Mouse (Mus musculus): ENCODE results near the gene Arhgap42. TPM values are rescaled to one million over a fixed set of nuclear protein-coding genes. Genes with fewer than 3 reads are reported as not detected.

The Arhgap42 gene
- total RNA-seq, 1 experiment, result 4.3 TPM

- Histone ChIP-seq H3K4me1 (ENCODE audit: control insufficient read depth in 2 of 2, insufficient read depth in 2 of 2, low read length in 2 of 2, poor library complexity in 1 of 2) (peaks cover 0 to 3% of the 10 kb centered on the region in 2 experiments; a peak in 1 of 4 replicates), H3K27ac (ENCODE audit: insufficient read depth, low read depth, low read length, poor library complexity, severe bottlenecking) (no peak overlapping the region), H3K9me3 (ENCODE audit: control insufficient read depth, insufficient read depth, low read depth, low read length) (no peaks in the 10 kb centered on the region), H3K9ac (ENCODE audit: insufficient read depth, low read depth, low read length, poor library complexity, severe bottlenecking) (no peak overlapping the region), H3K4me3 (ENCODE audit: insufficient read depth in 1 of 2, low read depth in 1 of 2, low read length in 2 of 2, poor library complexity in 1 of 2, severe bottlenecking in 1 of 2) (no peak overlapping the region), H3K36me3 (ENCODE audit: control insufficient read depth, insufficient read depth, low read length, poor library complexity, severe bottlenecking) (no peaks in the 10 kb centered on the region)
- TF ChIP-seq ZC3H11A (IDR thresholded peaks at IDR 0.05; ENCODE audit: borderline replicate concordance, low read depth, low read length) (no peak), ZNF384 (IDR thresholded peaks at IDR 0.05; ENCODE audit: low read depth, low read length) (no peak), CHD2 (IDR thresholded peaks at IDR 0.05; ENCODE audit: low read depth, low read length) (no peak), HCFC1 (IDR thresholded peaks at IDR 0.05; ENCODE audit: borderline replicate concordance, insufficient read depth, low read length) (no peak), MAFK (IDR thresholded peaks at IDR 0.05; ENCODE audit: insufficient read depth, low read depth, low read length) (no peak)
- DNase-seq (ENCODE audit: low read depth, low spot score), result no peak
- in situ Hi-C loops (cut with MboI; ENCODE audit: low sequenced_read_pairs in 2 of 2, unreplicated experiment in 2 of 2), result no loop called here
These were observed 136.8 kb downstream of the Arhgap42 start for GRCm38 (mm10) chr9:9102158-9102514.

DNA sequence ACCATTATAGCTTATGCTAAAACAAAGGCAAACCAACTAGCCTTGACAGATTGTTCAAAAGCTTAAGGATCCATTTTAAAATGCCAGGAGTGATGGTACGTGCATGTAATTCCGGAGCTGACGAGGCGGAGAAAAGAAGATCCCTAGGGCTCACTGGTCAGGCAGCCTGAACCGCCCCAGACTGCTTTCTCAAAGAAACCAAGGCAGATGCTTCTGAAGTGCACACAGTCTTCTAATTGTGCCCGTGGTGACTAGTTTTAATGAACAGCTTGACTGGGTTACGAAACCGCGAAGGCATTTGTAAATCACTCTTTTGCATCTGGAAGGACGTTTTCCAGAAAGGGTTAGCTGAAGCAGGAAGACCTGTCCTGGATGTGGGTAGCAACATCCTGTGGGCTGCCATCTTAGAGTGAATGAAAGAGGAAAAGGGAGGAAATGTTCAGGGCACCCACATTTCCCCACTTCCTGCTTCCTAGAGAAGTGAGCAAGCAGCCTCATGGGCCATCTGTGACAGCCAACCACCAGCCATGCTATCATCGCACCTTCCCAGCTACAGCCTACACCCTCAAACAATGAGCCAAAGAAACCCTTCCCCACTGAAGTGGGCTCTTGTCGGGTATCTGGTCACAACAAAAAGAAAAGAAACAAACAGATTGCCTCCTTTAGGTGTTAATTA is 137.3 kb downstream of the Arhgap42 start:
- H3K4me3 ChIP-seq (ENCODE audit: insufficient read depth in 1 of 2, low read depth in 1 of 2, low read length in 2 of 2, poor library complexity in 1 of 2, severe bottlenecking in 1 of 2), result no peak overlapping the region
- in situ Hi-C loops (cut with MboI; ENCODE audit: low sequenced_read_pairs in 2 of 2, unreplicated experiment in 2 of 2), result no loop called here
- no peak overlapping the region for H3K9ac ChIP-seq (ENCODE audit: insufficient read depth, low read depth, low read length, poor library complexity, severe bottlenecking)
- peaks cover 0 to 3% of the 10 kb centered on the region in 2 experiments; a peak in 1 of 4 replicates for H3K4me1 ChIP-seq (ENCODE audit: control insufficient read depth in 2 of 2, insufficient read depth in 2 of 2, low read length in 2 of 2, poor library complexity in 1 of 2)
- H3K27ac ChIP-seq (ENCODE audit: insufficient read depth, low read depth, low read length, poor library complexity, severe bottlenecking), result no peak overlapping the region
- no peaks in the 10 kb centered on the region for H3K9me3 ChIP-seq (ENCODE audit: control insufficient read depth, insufficient read depth, low read depth, low read length)
- no peaks in the 10 kb centered on the region for H3K36me3 ChIP-seq (ENCODE audit: control insufficient read depth, insufficient read depth, low read length, poor library complexity, severe bottlenecking)
- TF ChIP-seq MAFK (IDR thresholded peaks at IDR 0.05; ENCODE audit: insufficient read depth, low read depth, low read length), result no peak
- TF ChIP-seq CHD2 (IDR thresholded peaks at IDR 0.05; ENCODE audit: low read depth, low read length), result no peak
- TF ChIP-seq ZC3H11A (IDR thresholded peaks at IDR 0.05; ENCODE audit: borderline replicate concordance, low read depth, low read length), result no peak
- no peak for DNase-seq (ENCODE audit: low read depth, low spot score)

GRCm38 (mm10) chr9:9101055-9101454 is 137.8 kb downstream of the Arhgap42 start:
- H3K9me3 ChIP-seq (ENCODE audit: control insufficient read depth, insufficient read depth, low read depth, low read length), result no peaks in the 10 kb centered on the region
- no peak for TF ChIP-seq ZNF384 (IDR thresholded peaks at IDR 0.05; ENCODE audit: low read depth, low read length)
- no peak for TF ChIP-seq MAFK (IDR thresholded peaks at IDR 0.05; ENCODE audit: insufficient read depth, low read depth, low read length)
- TF ChIP-seq CHD2 (IDR thresholded peaks at IDR 0.05; ENCODE audit: low read depth, low read length), result no peak
- TF ChIP-seq ZC3H11A (IDR thresholded peaks at IDR 0.05; ENCODE audit: borderline replicate concordance, low read depth, low read length), result no peak
- no peak for TF ChIP-seq HCFC1 (IDR thresholded peaks at IDR 0.05; ENCODE audit: borderline replicate concordance, insufficient read depth, low read length)
- no peak overlapping the region for H3K9ac ChIP-seq (ENCODE audit: insufficient read depth, low read depth, low read length, poor library complexity, severe bottlenecking)
- no peaks in the 10 kb centered on the region for H3K36me3 ChIP-seq (ENCODE audit: control insufficient read depth, insufficient read depth, low read length, poor library complexity, severe bottlenecking)
- peaks cover 0 to 3% of the 10 kb centered on the region in 2 experiments; a peak in 1 of 4 replicates for H3K4me1 ChIP-seq (ENCODE audit: control insufficient read depth in 2 of 2, insufficient read depth in 2 of 2, low read length in 2 of 2, poor library complexity in 1 of 2)
- in situ Hi-C loops (cut with MboI; ENCODE audit: low sequenced_read_pairs in 2 of 2, unreplicated experiment in 2 of 2), result no loop called here
- H3K27ac ChIP-seq (ENCODE audit: insufficient read depth, low read depth, low read length, poor library complexity, severe bottlenecking), result no peak overlapping the region
- no peak overlapping the region for H3K4me3 ChIP-seq (ENCODE audit: insufficient read depth in 1 of 2, low read depth in 1 of 2, low read length in 2 of 2, poor library complexity in 1 of 2, severe bottlenecking in 1 of 2)
- DNase-seq (ENCODE audit: low read depth, low spot score), result no peak

DNA sequence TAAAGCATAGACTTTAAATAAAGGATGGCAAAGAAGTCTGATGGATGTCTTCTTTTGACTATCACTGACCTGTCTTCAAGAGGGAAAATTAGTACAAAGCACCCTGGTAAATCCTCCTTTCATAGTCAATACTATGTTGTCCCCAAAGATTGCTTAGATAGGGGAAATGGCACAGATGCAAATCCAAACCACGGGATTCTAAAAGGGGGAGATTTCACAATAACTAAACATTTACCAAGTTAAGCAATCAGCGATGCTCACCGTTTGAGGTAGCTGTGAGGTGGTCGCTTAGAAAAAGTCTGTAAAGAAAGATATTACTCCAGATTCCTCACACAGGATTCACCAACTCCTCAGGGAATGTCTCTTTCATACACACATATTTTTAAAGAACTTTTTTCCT is 141.1 kb downstream of the Arhgap42 start:
- Histone ChIP-seq H3K9me3 (ENCODE audit: control insufficient read depth, insufficient read depth, low read depth, low read length) (no peaks in the 10 kb centered on the region), H3K4me1 (ENCODE audit: control insufficient read depth in 2 of 2, insufficient read depth in 2 of 2, low read length in 2 of 2, poor library complexity in 1 of 2) (peaks cover 0 to 3% of the 10 kb centered on the region in 2 experiments; a peak in 1 of 4 replicates), H3K9ac (ENCODE audit: insufficient read depth, low read depth, low read length, poor library complexity, severe bottlenecking) (no peak overlapping the region), H3K4me3 (ENCODE audit: insufficient read depth in 1 of 2, low read depth in 1 of 2, low read length in 2 of 2, poor library complexity in 1 of 2, severe bottlenecking in 1 of 2) (no peak overlapping the region), H3K36me3 (ENCODE audit: control insufficient read depth, insufficient read depth, low read length, poor library complexity, severe bottlenecking) (no peaks in the 10 kb centered on the region), H3K27ac (ENCODE audit: insufficient read depth, low read depth, low read length, poor library complexity, severe bottlenecking) (no peak overlapping the region)
- no peak for DNase-seq (ENCODE audit: low read depth, low spot score)
- TF ChIP-seq ZNF384 (IDR thresholded peaks at IDR 0.05; ENCODE audit: low read depth, low read length), result no peak
- TF ChIP-seq CHD2 (IDR thresholded peaks at IDR 0.05; ENCODE audit: low read depth, low read length), result no peak
- in situ Hi-C loops (cut with MboI; ENCODE audit: low sequenced_read_pairs in 2 of 2, unreplicated experiment in 2 of 2), result no loop called here

- Histone ChIP-seq H3K4me3 (ENCODE audit: insufficient read depth in 1 of 2, low read depth in 1 of 2, low read length in 2 of 2, poor library complexity in 1 of 2, severe bottlenecking in 1 of 2) (no peak overlapping the region), H3K9me3 (ENCODE audit: control insufficient read depth, insufficient read depth, low read depth, low read length) (no peaks in the 10 kb centered on the region), H3K27ac (ENCODE audit: insufficient read depth, low read depth, low read length, poor library complexity, severe bottlenecking) (no peak overlapping the region), H3K4me1 (ENCODE audit: control insufficient read depth in 2 of 2, insufficient read depth in 2 of 2, low read length in 2 of 2, poor library complexity in 1 of 2) (peaks cover 0 to 3% of the 10 kb centered on the region in 2 experiments; a peak in 1 of 4 replicates), H3K36me3 (ENCODE audit: control insufficient read depth, insufficient read depth, low read length, poor library complexity, severe bottlenecking) (no peaks in the 10 kb centered on the region), H3K9ac (ENCODE audit: insufficient read depth, low read depth, low read length, poor library complexity, severe bottlenecking) (no peak overlapping the region)
- no peak for DNase-seq (ENCODE audit: low read depth, low spot score)
- TF ChIP-seq HCFC1 (IDR thresholded peaks at IDR 0.05; ENCODE audit: borderline replicate concordance, insufficient read depth, low read length), result no peak
- TF ChIP-seq ZNF384 (IDR thresholded peaks at IDR 0.05; ENCODE audit: low read depth, low read length), result no peak
- TF ChIP-seq ZC3H11A (IDR thresholded peaks at IDR 0.05; ENCODE audit: borderline replicate concordance, low read depth, low read length), result no peak
- no peak for TF ChIP-seq CHD2 (IDR thresholded peaks at IDR 0.05; ENCODE audit: low read depth, low read length)
- TF ChIP-seq MAFK (IDR thresholded peaks at IDR 0.05; ENCODE audit: insufficient read depth, low read depth, low read length), result no peak
- in situ Hi-C loops (cut with MboI; ENCODE audit: low sequenced_read_pairs in 2 of 2, unreplicated experiment in 2 of 2), result no loop called here
These were observed 142.1 kb downstream of the Arhgap42 start for GRCm38 (mm10) chr9:9096761-9097160.
